Mouse (Mus musculus) embryonic fibroblast, embryonic 13.5 days (primary cell): Measurements from ENCODE around the gene Acin1. TPM values are rescaled to one million over a fixed set of nuclear protein-coding genes. Genes with fewer than 3 reads are reported as not detected.

ENCODE experiments used
- H3K27ac ChIP-seq: 2 replicates; pipeline ENCODE4 v1.5.1; 2012; ENCODE audit warnings: low read length, control low read depth, inconsistent platforms; ENCODE audit not compliant: insufficient read depth
- H3K4me1 ChIP-seq: 2 replicates; pipeline ENCODE4 v1.6.1; 2011; ENCODE audit warnings: low read length; ENCODE audit not compliant: control insufficient read depth, insufficient read depth
- H3K4me3 ChIP-seq: 2 replicates; pipeline ENCODE4 v1.5.1; 2011; ENCODE audit warnings: mild to moderate bottlenecking, control low read depth, low read length; ENCODE audit not compliant: insufficient read depth
- CTCF ChIP-seq: IDR thresholded peaks from 2 replicates; pipeline ENCODE4 v1.5.1; 2011; ENCODE audit warnings: mild to moderate bottlenecking, control low read depth, low read length, moderate library complexity, borderline replicate concordance; ENCODE audit not compliant: insufficient read depth
- POLR2A ChIP-seq: IDR thresholded peaks from 2 replicates; pipeline ENCODE4 v1.6.1; 2011; ENCODE audit warnings: low read depth, mild to moderate bottlenecking, control low read depth, low read length, moderate library complexity
- polyA plus RNA-seq: library from polyadenylated mRNA; stranded (reverse); fragments of >200 nt; gene quantifications from 2 replicates; pipeline ENCODE4 v1.2.4, GENCODE M21; 2011; ENCODE audit warnings: low read depth; ENCODE audit not compliant: missing spikeins, insufficient read length

Gene Acin1
- 184 and 243 TPM in 2 replicates for polyA plus RNA-seq

- Histone ChIP-seq H3K4me3 (peak within 1 kb of the TSS; percentile 82), H3K27ac (peak within 1 kb of the TSS; percentile 99), H3K4me1 (peaks cover 4% of the 10 kb centered on the region)
- TF ChIP-seq CTCF (no peak), POLR2A (peak; percentile 89)
Measured at GRCm38 (mm10) chr14:54686522-54687143, at the start of gene Acin1. Gene Acin1 (minus strand): TSS chr14:54686931.

GRCm38 (mm10) chr14:54735221-54735620, 48.5 kb upstream of the Acin1 start:
- Histone ChIP-seq H3K4me3 (no peak overlapping the region), H3K4me1 (no peaks in the 10 kb centered on the region), H3K27ac (no peak overlapping the region)
- TF ChIP-seq CTCF, result no peak
- TF ChIP-seq POLR2A, result no peak

- TF ChIP-seq CTCF (no peak), POLR2A (no peak)
- no peak overlapping the region for H3K27ac ChIP-seq
- no peaks in the 10 kb centered on the region for H3K4me1 ChIP-seq
- no peak overlapping the region for H3K4me3 ChIP-seq
Measured at GRCm38 (mm10) chr14:54734004-54734403, 47.3 kb upstream of the Acin1 start.

- H3K4me3 ChIP-seq, result no peak overlapping the region
- no peak for TF ChIP-seq CTCF
- no peak for TF ChIP-seq POLR2A
- no peaks in the 10 kb centered on the region for H3K4me1 ChIP-seq
- no peak overlapping the region for H3K27ac ChIP-seq
Measured at GRCm38 (mm10) chr14:54732206-54732605, 45.5 kb upstream of the Acin1 start.

- H3K4me1 ChIP-seq, result no peaks in the 10 kb centered on the region
- TF ChIP-seq CTCF (no peak), POLR2A (no peak)
- H3K27ac ChIP-seq, result no peak overlapping the region
- no peak overlapping the region for H3K4me3 ChIP-seq
Measured at GRCm38 (mm10) chr14:54730305-54730704, 43.6 kb upstream of the Acin1 start.

DNA sequence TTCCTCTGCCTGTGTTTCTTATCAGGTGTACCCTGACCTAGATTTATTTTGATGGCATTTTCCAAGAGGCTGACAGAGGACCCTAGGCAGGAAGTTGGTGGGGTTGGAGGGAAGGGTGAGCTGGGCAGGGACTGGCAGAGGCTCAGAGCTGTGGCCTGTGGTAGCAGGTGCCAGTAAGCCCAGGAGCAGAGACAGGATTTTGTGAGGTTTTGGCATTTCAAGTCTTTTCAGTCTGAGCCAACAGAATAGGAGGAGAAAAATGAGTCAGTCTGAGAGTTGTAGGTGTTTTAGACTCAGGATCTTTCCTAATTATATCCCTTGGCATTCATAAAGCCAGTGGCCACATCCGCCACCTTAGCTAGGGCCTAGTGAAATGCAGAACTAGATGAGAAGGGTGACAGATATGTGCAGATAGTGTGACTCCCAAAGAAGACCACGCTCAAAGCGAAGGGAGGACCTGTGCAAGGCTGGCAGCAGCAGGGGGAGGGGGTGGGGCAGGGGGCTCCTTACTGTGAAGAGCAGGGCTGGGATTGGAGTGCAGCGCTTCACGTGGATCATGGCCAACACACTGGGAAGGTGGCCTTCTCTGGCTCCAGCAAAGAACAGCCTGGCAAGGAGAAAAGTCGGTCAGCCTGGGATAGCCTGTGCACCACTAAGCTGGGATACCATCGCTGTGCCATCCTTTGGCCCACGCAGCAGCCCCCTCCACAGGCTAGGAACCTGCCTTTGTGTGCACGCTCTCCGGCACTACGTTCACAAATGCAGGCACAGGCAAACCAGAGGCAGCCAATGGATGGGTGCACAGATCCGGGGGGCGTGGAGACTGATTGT, 42.3 kb upstream of the Acin1 start:
- no peak overlapping the region for H3K4me3 ChIP-seq
- TF ChIP-seq POLR2A (no peak), CTCF (no peak)
- no peak overlapping the region for H3K27ac ChIP-seq
- no peaks in the 10 kb centered on the region for H3K4me1 ChIP-seq

DNA sequence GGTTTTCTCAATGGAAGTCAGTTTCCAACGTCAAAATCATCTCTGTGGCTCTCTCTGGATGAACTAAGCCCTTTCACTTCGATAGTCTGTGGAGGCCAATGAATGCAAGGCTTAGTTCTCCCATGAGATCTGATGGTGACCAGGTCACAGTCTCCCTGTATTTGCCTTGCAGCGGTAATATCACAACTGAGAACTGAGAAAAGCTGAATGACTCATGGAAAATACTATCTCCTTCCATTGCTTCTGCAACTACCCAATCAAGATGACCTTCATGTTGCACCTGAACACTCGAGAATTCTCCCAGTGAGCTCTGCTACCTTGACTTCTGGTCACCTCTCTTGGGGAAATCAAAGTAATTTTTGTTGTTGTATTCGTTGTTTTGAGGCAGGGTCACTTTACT, 40.8 kb upstream of the Acin1 start:
- TF ChIP-seq CTCF (no peak), POLR2A (no peak)
- Histone ChIP-seq H3K4me1 (no peaks in the 10 kb centered on the region), H3K27ac (no peak overlapping the region), H3K4me3 (no peak overlapping the region)

- Histone ChIP-seq H3K4me1 (no peaks in the 10 kb centered on the region), H3K27ac (no peak overlapping the region), H3K4me3 (no peak overlapping the region)
- TF ChIP-seq CTCF (no peak), POLR2A (no peak)
Measured at GRCm38 (mm10) chr14:54724049-54724448, 37.3 kb upstream of the Acin1 start.

GRCm38 (mm10) chr14:54721711-54722110, 35.0 kb upstream of the Acin1 start:
- no peak for TF ChIP-seq POLR2A
- TF ChIP-seq CTCF, result no peak
- Histone ChIP-seq H3K27ac (no peak overlapping the region), H3K4me3 (no peak overlapping the region), H3K4me1 (no peaks in the 10 kb centered on the region)

GRCm38 (mm10) chr14:54720654-54721350, 34.1 kb upstream of the Acin1 start:
- Histone ChIP-seq H3K4me3 (no peak overlapping the region), H3K27ac (no peak overlapping the region), H3K4me1 (no peaks in the 10 kb centered on the region)
- no peak for TF ChIP-seq CTCF
- TF ChIP-seq POLR2A, result no peak
